Mouse (Mus musculus): ENCODE measurements at regions not wholly inside any gene's neighbourhood (a gene's known extent, or its start where the extent isn't known, plus 50 kb on each side); places are given as distances from the start of the nearest gene placed in this dataset.

- 77% methylated on average over 4 of the region's 4 CpGs for WGBS
- no peak for ATAC-seq (ENCODE audit: insufficient read depth, low FRiP score)
- Histone ChIP-seq H3K4me3 (replicated peaks; ENCODE audit: low read length) (no peak overlapping the region), H3K27ac (ENCODE audit: low read length) (no peak overlapping the region), H3K36me3 (ENCODE audit: control insufficient read depth, insufficient read depth, low read length) (no peaks in the 10 kb centered on the region), H3K4me2 (ENCODE audit: low read depth, low read length) (no peak overlapping the region), H3K27me3 (ENCODE audit: control insufficient read depth, insufficient read depth, low read length) (no peaks in the 10 kb centered on the region), H3K9ac (ENCODE audit: low read length) (no peak overlapping the region), H3K4me1 (ENCODE audit: control insufficient read depth, insufficient read depth, low read length) (no peaks in the 10 kb centered on the region), H3K9me3 (replicated peaks; ENCODE audit: control insufficient read depth, low read length) (no peaks in the 10 kb centered on the region)
Observed at GRCm38 (mm10) chr8:87049196-87049595, 164.1 kb upstream of the N4bp1 start.

- no peak for ATAC-seq (ENCODE audit: insufficient read depth, low FRiP score)
- WGBS, result 82% methylated on average over 4 of the region's 4 CpGs
- Histone ChIP-seq H3K4me3 (replicated peaks; ENCODE audit: low read length) (no peak overlapping the region), H3K9me3 (replicated peaks; ENCODE audit: control insufficient read depth, low read length) (no peaks in the 10 kb centered on the region), H3K36me3 (ENCODE audit: control insufficient read depth, insufficient read depth, low read length) (no peaks in the 10 kb centered on the region), H3K27ac (ENCODE audit: low read length) (no peak overlapping the region), H3K9ac (ENCODE audit: low read length) (no peak overlapping the region), H3K27me3 (ENCODE audit: control insufficient read depth, insufficient read depth, low read length) (no peaks in the 10 kb centered on the region), H3K4me2 (ENCODE audit: low read depth, low read length) (no peak overlapping the region), H3K4me1 (ENCODE audit: control insufficient read depth, insufficient read depth, low read length) (no peaks in the 10 kb centered on the region)
Observed at GRCm38 (mm10) chr8:87046590-87046989, 161.5 kb upstream of the N4bp1 start.

GRCm38 (mm10) chr8:87043016-87043415 is 158.0 kb upstream of the N4bp1 start:
- no peak overlapping the region for H3K4me2 ChIP-seq (ENCODE audit: low read depth, low read length)
- no peak overlapping the region for H3K27ac ChIP-seq (ENCODE audit: low read length)
- H3K9ac ChIP-seq (ENCODE audit: low read length), result no peak overlapping the region
- WGBS, result 69% methylated on average over 5 of the region's 5 CpGs
- H3K27me3 ChIP-seq (ENCODE audit: control insufficient read depth, insufficient read depth, low read length), result no peaks in the 10 kb centered on the region
- no peak for ATAC-seq (ENCODE audit: insufficient read depth, low FRiP score)
- H3K4me1 ChIP-seq (ENCODE audit: control insufficient read depth, insufficient read depth, low read length), result 0 out of 2 replicates have a peak, but pooled peaks cover 2% of the 10 kb centered on the region
- H3K4me3 ChIP-seq (replicated peaks; ENCODE audit: low read length), result no peak overlapping the region
- H3K36me3 ChIP-seq (ENCODE audit: control insufficient read depth, insufficient read depth, low read length), result no peaks in the 10 kb centered on the region
- H3K9me3 ChIP-seq (replicated peaks; ENCODE audit: control insufficient read depth, low read length), result no peaks in the 10 kb centered on the region

GRCm38 (mm10) chr8:87037620-87038380 is 152.7 kb upstream of the N4bp1 start:
- H3K4me1 ChIP-seq (ENCODE audit: control insufficient read depth, insufficient read depth, low read length), result 0 out of 2 replicates have a peak, but pooled peaks cover 4% of the 10 kb centered on the region
- ATAC-seq (ENCODE audit: insufficient read depth, low FRiP score), result no peak
- H3K27me3 ChIP-seq (ENCODE audit: control insufficient read depth, insufficient read depth, low read length), result no peaks in the 10 kb centered on the region
- H3K27ac ChIP-seq (ENCODE audit: low read length), result no peak overlapping the region
- peak overlapping the region; percentile 36 for H3K4me3 ChIP-seq (replicated peaks; ENCODE audit: low read length)
- H3K9ac ChIP-seq (ENCODE audit: low read length), result peak overlapping the region; percentile 40; the same call in 1 of the 2 replicates
- H3K4me2 ChIP-seq (ENCODE audit: low read depth, low read length), result peak overlapping the region; percentile 62
- no peaks in the 10 kb centered on the region for H3K9me3 ChIP-seq (replicated peaks; ENCODE audit: control insufficient read depth, low read length)
- no peaks in the 10 kb centered on the region for H3K36me3 ChIP-seq (ENCODE audit: control insufficient read depth, insufficient read depth, low read length)
- WGBS, result 5% methylated on average over 48 of the region's 48 CpGs

GRCm38 (mm10) chr8:87035996-87036395 is 150.9 kb upstream of the N4bp1 start:
- Histone ChIP-seq H3K9ac (ENCODE audit: low read length) (no peak overlapping the region), H3K27me3 (ENCODE audit: control insufficient read depth, insufficient read depth, low read length) (no peaks in the 10 kb centered on the region), H3K4me3 (replicated peaks; ENCODE audit: low read length) (no peak overlapping the region), H3K9me3 (replicated peaks; ENCODE audit: control insufficient read depth, low read length) (no peaks in the 10 kb centered on the region), H3K36me3 (ENCODE audit: control insufficient read depth, insufficient read depth, low read length) (no peaks in the 10 kb centered on the region), H3K4me1 (ENCODE audit: control insufficient read depth, insufficient read depth, low read length) (0 out of 2 replicates have a peak, but pooled peaks cover 4% of the 10 kb centered on the region), H3K4me2 (ENCODE audit: low read depth, low read length) (no peak overlapping the region), H3K27ac (ENCODE audit: low read length) (no peak overlapping the region)
- no peak for ATAC-seq (ENCODE audit: insufficient read depth, low FRiP score)
- 83% methylated on average over 10 of the region's 10 CpGs for WGBS

GRCm38 (mm10) chr8:87028171-87028570 is 143.1 kb upstream of the N4bp1 start:
- Histone ChIP-seq H3K4me2 (ENCODE audit: low read depth, low read length) (no peak overlapping the region), H3K4me3 (replicated peaks; ENCODE audit: low read length) (no peak overlapping the region), H3K9ac (ENCODE audit: low read length) (no peak overlapping the region), H3K27ac (ENCODE audit: low read length) (no peak overlapping the region), H3K9me3 (replicated peaks; ENCODE audit: control insufficient read depth, low read length) (no peaks in the 10 kb centered on the region), H3K4me1 (ENCODE audit: control insufficient read depth, insufficient read depth, low read length) (no peaks in the 10 kb centered on the region), H3K36me3 (ENCODE audit: control insufficient read depth, insufficient read depth, low read length) (no peaks in the 10 kb centered on the region), H3K27me3 (ENCODE audit: control insufficient read depth, insufficient read depth, low read length) (no peaks in the 10 kb centered on the region)
- 43% methylated on average over 1 of the region's 1 CpGs for WGBS
- ATAC-seq (ENCODE audit: insufficient read depth, low FRiP score), result no peak

- Histone ChIP-seq H3K9me3 (replicated peaks; ENCODE audit: control insufficient read depth, low read length) (no peaks in the 10 kb centered on the region), H3K9ac (ENCODE audit: low read length) (no peak overlapping the region), H3K27ac (ENCODE audit: low read length) (no peak overlapping the region), H3K4me3 (replicated peaks; ENCODE audit: low read length) (no peak overlapping the region), H3K4me1 (ENCODE audit: control insufficient read depth, insufficient read depth, low read length) (no peaks in the 10 kb centered on the region), H3K4me2 (ENCODE audit: low read depth, low read length) (no peak overlapping the region), H3K36me3 (ENCODE audit: control insufficient read depth, insufficient read depth, low read length) (no peaks in the 10 kb centered on the region), H3K27me3 (ENCODE audit: control insufficient read depth, insufficient read depth, low read length) (no peaks in the 10 kb centered on the region)
- ATAC-seq (ENCODE audit: insufficient read depth, low FRiP score), result no peak
- WGBS, result 44% methylated on average over 1 of the region's 1 CpGs
Observed at GRCm38 (mm10) chr8:87025946-87026345, 140.9 kb upstream of the N4bp1 start.

GRCm38 (mm10) chr8:87019795-87020194 is 134.7 kb upstream of the N4bp1 start:
- Histone ChIP-seq H3K9ac (ENCODE audit: low read length) (no peak overlapping the region), H3K4me3 (replicated peaks; ENCODE audit: low read length) (no peak overlapping the region), H3K9me3 (replicated peaks; ENCODE audit: control insufficient read depth, low read length) (no peaks in the 10 kb centered on the region), H3K36me3 (ENCODE audit: control insufficient read depth, insufficient read depth, low read length) (no peaks in the 10 kb centered on the region), H3K4me1 (ENCODE audit: control insufficient read depth, insufficient read depth, low read length) (no peaks in the 10 kb centered on the region), H3K27ac (ENCODE audit: low read length) (no peak overlapping the region), H3K27me3 (ENCODE audit: control insufficient read depth, insufficient read depth, low read length) (no peaks in the 10 kb centered on the region), H3K4me2 (ENCODE audit: low read depth, low read length) (no peak overlapping the region)
- WGBS, result 93% methylated on average over 3 of the region's 3 CpGs
- no peak for ATAC-seq (ENCODE audit: insufficient read depth, low FRiP score)

GRCm38 (mm10) chr8:86975546-86975945 is 90.5 kb upstream of the N4bp1 start:
- H3K36me3 ChIP-seq (ENCODE audit: control insufficient read depth, insufficient read depth, low read length), result no peaks in the 10 kb centered on the region
- ATAC-seq (ENCODE audit: insufficient read depth, low FRiP score), result no peak
- no peaks in the 10 kb centered on the region for H3K9me3 ChIP-seq (replicated peaks; ENCODE audit: control insufficient read depth, low read length)
- WGBS, result 86% methylated on average over 1 of the region's 1 CpGs
- no peaks in the 10 kb centered on the region for H3K27me3 ChIP-seq (ENCODE audit: control insufficient read depth, insufficient read depth, low read length)
- H3K4me3 ChIP-seq (replicated peaks; ENCODE audit: low read length), result no peak overlapping the region
- H3K9ac ChIP-seq (ENCODE audit: low read length), result no peak overlapping the region
- H3K27ac ChIP-seq (ENCODE audit: low read length), result no peak overlapping the region
- no peak overlapping the region for H3K4me2 ChIP-seq (ENCODE audit: low read depth, low read length)
- no peaks in the 10 kb centered on the region for H3K4me1 ChIP-seq (ENCODE audit: control insufficient read depth, insufficient read depth, low read length)
